Mouse (Mus musculus) spleen, adult 12 weeks (tissue): ENCODE data around the gene Ciart.
"Not testable (repeated sequence)": the region's sequence is repeated elsewhere in the genome, so short reads cannot be mapped to it uniquely, and the experiment has no call there.

Source experiments
- DNase-seq: peaks from one replicate; pipeline ENCODE4 v3.0.0; 2022; ENCODE audit warnings: low spot score

Gene Ciart

GRCm38 (mm10) chr3:95865050-95865449, 17.0 kb downstream of the Ciart start:
- no peak for DNase-seq

GRCm38 (mm10) chr3:95863578-95863977, 18.5 kb downstream of the Ciart start:
- DNase-seq, result no peak

GRCm38 (mm10) chr3:95861796-95862195, 20.3 kb downstream of the Ciart start:
- peak; percentile 53 for DNase-seq

GRCm38 (mm10) chr3:95861216-95861615, 20.8 kb downstream of the Ciart start:
- no peak for DNase-seq

GRCm38 (mm10) chr3:95860323-95860722, 21.7 kb downstream of the Ciart start:
- DNase-seq, result no peak

GRCm38 (mm10) chr3:95858278-95858677, 23.8 kb downstream of the Ciart start:
- DNase-seq, result not testable (repeated sequence)

GRCm38 (mm10) chr3:95857050-95857449, 25.0 kb downstream of the Ciart start:
- DNase-seq, result not testable (repeated sequence)

GRCm38 (mm10) chr3:95856115-95856514, 25.9 kb downstream of the Ciart start:
- no peak for DNase-seq

- DNase-seq, result peak; percentile 90
Measured at GRCm38 (mm10) chr3:95855502-95856089, 26.5 kb downstream of the Ciart start, which contains the start of gene Prpf3. TSS of gene Prpf3 (minus strand) at chr3:95855885.

GRCm38 (mm10) chr3:95851317-95851716, 30.7 kb downstream of the Ciart start:
- no peak for DNase-seq

GRCm38 (mm10) chr3:95850611-95851010, 31.4 kb downstream of the Ciart start:
- DNase-seq, result no peak

GRCm38 (mm10) chr3:95842503-95843214, 39.4 kb downstream of the Ciart start:
- no peak for DNase-seq

- DNase-seq, result no peak
Measured at GRCm38 (mm10) chr3:95839250-95839649, 42.8 kb downstream of the Ciart start.

GRCm38 (mm10) chr3:95829053-95829452, 53.0 kb downstream of the Ciart start:
- no peak for DNase-seq
